Mouse (Mus musculus) small intestine, adult 10 weeks (tissue): ENCODE measurements around the gene Krt222. TPM values are rescaled to one million over a fixed set of nuclear protein-coding genes. Genes with fewer than 3 reads are reported as not detected.

Experiments
- polyA plus RNA-seq: library from polyadenylated mRNA; stranded (reverse); fragments of 350-450 nt; fragmentation: Illumina TruSeq; extraction: RNeasy Lipid Tissue Mini Kit (QIAGEN cat#74804); gene quantifications from one replicate; pipeline ENCODE4 v1.2.3, GENCODE M21; 2014; ENCODE audit warnings: low replicate concordance

Gene Krt222
- 3.8 TPM for polyA plus RNA-seq

DNA sequence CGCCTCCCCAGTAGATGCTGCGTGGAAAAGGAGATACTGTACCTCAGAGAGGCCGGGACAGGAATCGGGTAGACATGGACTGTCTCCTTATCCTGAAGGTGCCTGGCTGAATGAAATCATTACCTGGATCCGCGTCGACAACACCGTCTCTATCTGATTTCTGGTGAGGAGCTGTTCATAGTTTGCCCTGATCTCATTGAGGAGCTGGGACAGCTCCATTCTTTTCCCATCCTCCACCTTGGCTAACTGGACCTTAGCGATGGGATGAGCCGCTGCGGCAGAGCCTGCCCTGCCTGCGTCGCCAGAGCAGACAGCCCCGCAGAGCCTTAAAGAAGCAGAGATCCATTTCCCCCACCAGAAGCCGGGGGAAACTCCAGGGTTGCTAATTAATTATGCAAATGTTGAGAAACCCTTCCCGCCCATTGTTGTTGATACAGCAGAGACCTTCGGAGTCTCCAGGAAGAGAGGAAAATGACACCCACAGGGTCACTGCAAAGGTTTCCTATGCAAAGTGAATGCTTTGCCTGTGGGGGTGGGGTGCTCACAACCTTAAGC is at the start of gene Krt222:
Gene Krt222 (minus strand): TSS at position 266 of the 555 bp plus-strand sequence.

DNA sequence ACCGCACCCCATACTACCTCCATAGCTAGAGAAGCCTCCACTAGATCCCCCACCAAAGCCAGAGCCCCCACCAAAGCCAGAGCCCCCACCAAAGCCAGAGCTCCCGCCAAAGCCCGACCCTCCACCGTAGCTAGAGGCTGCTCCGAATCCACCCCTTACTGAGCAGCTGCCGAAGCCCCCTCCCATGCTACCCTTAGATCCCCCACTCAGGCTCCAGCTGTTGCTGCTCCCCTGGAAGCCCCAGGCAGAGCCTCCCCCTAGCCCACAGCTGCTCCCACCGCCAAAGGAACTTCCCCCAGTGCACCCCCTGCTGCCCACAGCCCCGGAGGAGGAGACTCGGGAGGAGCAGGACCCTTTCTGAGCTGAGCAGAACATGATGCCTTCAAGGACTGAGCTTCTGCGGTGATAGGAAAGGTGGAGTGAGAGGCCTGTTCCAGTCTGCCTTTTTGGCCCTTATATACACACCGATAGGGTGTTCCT is 41.0 kb upstream of the Krt222 start, which contains the start of gene Krt24:
Gene Krt24 (minus strand): TSS at position 430 of the 480 bp plus-strand sequence.

DNA sequence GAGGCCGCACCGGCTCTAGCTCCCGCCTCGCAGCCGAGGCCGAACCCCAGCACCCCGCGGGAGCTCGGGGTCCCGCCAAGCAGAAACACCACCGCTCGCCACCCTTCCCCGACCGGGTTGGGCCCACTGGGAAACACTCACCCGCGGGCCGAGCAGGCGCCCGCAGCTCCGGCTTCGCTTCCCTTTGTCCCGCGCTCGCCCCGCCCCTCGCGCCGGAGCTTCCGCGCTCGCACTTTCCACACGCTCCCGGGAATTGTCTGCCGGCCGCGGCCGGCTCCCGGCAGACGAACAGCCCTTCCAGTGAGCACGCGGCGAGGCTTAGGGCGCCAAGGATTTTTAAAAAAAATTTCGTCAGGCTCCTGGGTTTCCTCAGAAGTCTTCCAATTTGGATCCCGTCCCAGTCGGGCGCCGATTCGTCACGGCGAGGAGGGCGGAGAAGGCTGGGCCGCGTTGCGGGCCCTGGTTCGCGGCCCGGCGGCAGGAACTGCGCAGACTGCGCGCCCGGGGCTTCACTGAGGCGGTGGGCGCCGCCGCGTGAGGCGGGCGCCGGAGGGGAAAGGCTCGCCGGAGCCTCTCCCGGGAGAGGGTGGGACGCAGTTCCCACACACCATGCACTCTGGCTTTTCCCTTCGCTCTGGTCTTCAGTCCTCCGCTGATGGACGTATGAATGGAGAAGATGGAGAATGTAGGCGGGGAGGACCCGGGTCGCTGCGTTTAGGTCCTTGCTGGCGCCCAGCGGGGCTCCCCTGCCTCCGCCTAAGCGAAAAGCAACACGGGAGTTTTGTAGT is 13.4 kb downstream of the Krt222 start, which contains the start of gene Smarce1:
Gene Smarce1 (minus strand): TSS at position 757 of the 788 bp plus-strand sequence.

Other genes starting within 250 kb of the Krt222 start
- 70.6 TPM for gene Top2a, start 219.9 kb downstream of the Krt222 start, polyA plus RNA-seq
- 10.5 TPM for gene Igfbp4, start 202.8 kb downstream of the Krt222 start, polyA plus RNA-seq
- gene Tns4, start 154.8 kb downstream of the Krt222 start, polyA plus RNA-seq, result 3.4 TPM
- gene Ccr7, start 89.0 kb downstream of the Krt222 start, polyA plus RNA-seq, result not detected
- gene Smarce1, start 13.1 kb downstream of the Krt222 start, polyA plus RNA-seq, result 127 TPM
- not detected for gene Krt24, start 41.2 kb upstream of the Krt222 start, polyA plus RNA-seq
- gene Krt25, start 78.9 kb upstream of the Krt222 start, polyA plus RNA-seq, result not detected
- gene Krt26, start 93.9 kb upstream of the Krt222 start, polyA plus RNA-seq, result not detected
- gene Krt27, start 107.0 kb upstream of the Krt222 start, polyA plus RNA-seq, result not detected
- not detected for gene Krt28, start 130.8 kb upstream of the Krt222 start, polyA plus RNA-seq
- gene Krt10, start 145.3 kb upstream of the Krt222 start, polyA plus RNA-seq, result 11.2 TPM
- 1.2 TPM for gene Krt12, start 178.2 kb upstream of the Krt222 start, polyA plus RNA-seq
- 924 TPM for gene Krt20, start 194.1 kb upstream of the Krt222 start, polyA plus RNA-seq
- gene Krt23, start 249.1 kb upstream of the Krt222 start, polyA plus RNA-seq, result 3.3 TPM